ENCODE assay signal across 8 mouse cellular contexts in the genomic region with DNA sequence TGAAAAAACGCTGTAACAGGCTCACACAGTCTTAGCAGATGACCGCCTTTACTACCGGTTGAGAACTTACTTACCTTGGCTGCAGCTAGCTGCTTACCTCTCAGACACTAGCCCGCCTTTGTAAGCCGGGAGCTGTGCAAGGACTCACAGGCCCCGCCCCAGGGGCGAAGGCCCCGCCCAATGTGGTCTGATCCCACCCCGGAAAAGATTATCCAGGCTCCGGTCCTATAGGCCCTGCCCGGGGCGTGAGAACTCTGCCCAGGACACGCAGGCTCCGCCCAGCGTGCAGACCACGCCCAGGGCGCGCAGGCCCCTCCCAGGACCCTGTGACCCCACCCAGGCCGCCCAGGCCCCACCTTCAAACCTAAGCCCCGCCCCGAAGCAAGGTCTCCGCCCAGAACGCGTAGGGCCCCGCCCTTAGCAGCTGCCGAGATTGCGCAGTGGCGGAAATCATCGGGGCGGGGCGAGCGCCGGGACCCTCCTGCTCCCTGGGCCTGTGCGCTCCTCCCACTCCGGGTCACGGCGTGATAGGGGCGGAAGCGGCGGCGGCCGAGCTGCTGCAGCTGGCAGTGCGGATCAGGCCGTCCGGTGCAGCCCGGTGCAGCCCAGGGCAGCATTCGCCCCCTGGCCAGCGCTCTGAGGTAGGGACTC. TPM values are rescaled to one million over a fixed set of nuclear protein-coding genes. Genes with fewer than 3 reads are reported as not detected.
A peak's percentile ranks its signal among the peaks of the same experiment; 100 is the strongest.
DNase-seq lines count a peak whose midpoint lies in the region; ATAC-seq and TF ChIP-seq lines count a peak whose summit lies in the region.

A gene (plus strand): TSS at position 470 of the 651 bp plus-strand sequence.

- TF ChIP-seq POLR2A in kidney, adult 2 months (IDR thresholded peaks at IDR 0.05; ENCODE audit: low read depth, low read length), result peak; percentile 60
- peak; percentile 91 for TF ChIP-seq POLR2A in spleen, adult 2 months (IDR thresholded peaks at IDR 0.05; ENCODE audit: low read depth, low read length)

- TF ChIP-seq CTCF in kidney, adult 2 months (conservative IDR thresholded peaks at IDR 0.05; ENCODE audit: insufficient read depth, insufficient read length, low read depth, low read length), result no peak
- no peak for TF ChIP-seq CTCF in spleen, adult 2 months (IDR thresholded peaks at IDR 0.05; ENCODE audit: extremely low read depth, insufficient read depth, insufficient read length, insufficient replicate concordance)

- H3K4me3 ChIP-seq in embryonic facial prominence, embryonic 13.5 days, result peak within 1 kb of the TSS; percentile 83
- H3K4me3 ChIP-seq in kidney, adult 2 months (ENCODE audit: insufficient read depth, low read depth, low read length), result peak within 1 kb of the TSS; percentile 86
- peak within 1 kb of the TSS; percentile 83 for H3K4me3 ChIP-seq in limb, embryonic 12.5 days (replicated peaks)
- peak within 1 kb of the TSS; percentile 90 for H3K4me3 ChIP-seq in midbrain, embryonic 15.5 days
- H3K4me3 ChIP-seq in spleen, adult 2 months (ENCODE audit: extremely low read depth, insufficient read depth, insufficient read length), result peak within 1 kb of the TSS; percentile 92

- DNase-seq in 3134 (ENCODE audit: extremely low read depth, insufficient read length, low spot score), result peak; percentile 96
- DNase-seq in adrenal gland, postnatal 36 days, result peak; percentile 99
- DNase-seq in heart, adult 18-20 months, result peak; percentile 98 to 99
- DNase-seq in kidney, adult 2 months, result peak; percentile 100
- DNase-seq in spleen, adult 2 months (ENCODE audit: low read depth in 1 of 2, low spot score in 2 of 2), result peak; percentile 93 to 98

- H3K9ac ChIP-seq in embryonic facial prominence, embryonic 13.5 days, result peak within 1 kb of the TSS; percentile 84
- peak within 1 kb of the TSS; percentile 80 for H3K9ac ChIP-seq in limb, embryonic 12.5 days (replicated peaks)
- peak within 1 kb of the TSS; percentile 76 for H3K9ac ChIP-seq in midbrain, embryonic 15.5 days

- H3K4me2 ChIP-seq in embryonic facial prominence, embryonic 13.5 days, result peak within 1 kb of the TSS; percentile 100
- H3K4me2 ChIP-seq in limb, embryonic 12.5 days, result peak within 1 kb of the TSS; percentile 99
- H3K4me2 ChIP-seq in midbrain, embryonic 15.5 days, result peak within 1 kb of the TSS; percentile 77

- WGBS in embryonic facial prominence, embryonic 13.5 days, result under 1% methylated on average over 45 of the region's 48 CpGs
- under 1% methylated on average over 48 of the region's 48 CpGs for WGBS in kidney, adult 2 months
- 0% methylated on average over 47 of the region's 48 CpGs for WGBS in limb, embryonic 12.5 days
- WGBS in midbrain, embryonic 15.5 days, result 1% methylated on average over 48 of the region's 48 CpGs
- under 1% methylated on average over 48 of the region's 48 CpGs for WGBS in spleen, adult 2 months

- peak; percentile 94 for ATAC-seq in embryonic facial prominence, embryonic 13.5 days (ENCODE audit: insufficient number of reproducible peaks, insufficient read depth, low FRiP score, low TSS enrichment, low read depth)
- ATAC-seq in limb, embryonic 12.5 days (ENCODE audit: insufficient number of reproducible peaks, insufficient read depth, low FRiP score, low TSS enrichment, low read depth), result peak; percentile 96
- ATAC-seq in midbrain, embryonic 15.5 days (replicated peaks), result peak; percentile 95

- peaks cover 12% of the 10 kb centered on the region for H3K4me1 ChIP-seq in embryonic facial prominence, embryonic 13.5 days
- H3K4me1 ChIP-seq in kidney, adult 2 months (ENCODE audit: control insufficient read depth, insufficient read depth, low read length), result peaks cover 28% of the 10 kb centered on the region; the same call in 1 of the 2 replicates
- H3K4me1 ChIP-seq in limb, embryonic 12.5 days (replicated peaks), result peaks cover 8% of the 10 kb centered on the region
- H3K4me1 ChIP-seq in midbrain, embryonic 15.5 days, result peaks cover 28% of the 10 kb centered on the region
- peaks cover 5% of the 10 kb centered on the region for H3K4me1 ChIP-seq in spleen, adult 2 months (ENCODE audit: control insufficient read depth, insufficient read depth, insufficient read length)

- H3K9me3 ChIP-seq in embryonic facial prominence, embryonic 13.5 days, result no peaks in the 10 kb centered on the region
- H3K9me3 ChIP-seq in limb, embryonic 12.5 days, result no peaks in the 10 kb centered on the region
- H3K9me3 ChIP-seq in midbrain, embryonic 15.5 days, result no peaks in the 10 kb centered on the region

- H3K27me3 ChIP-seq in embryonic facial prominence, embryonic 13.5 days, result no peaks in the 10 kb centered on the region
- no peaks in the 10 kb centered on the region for H3K27me3 ChIP-seq in kidney, adult 2 months (replicated peaks; ENCODE audit: control insufficient read depth, insufficient read depth, low read length)
- no peaks in the 10 kb centered on the region; the same call in 1 of the 2 replicates for H3K27me3 ChIP-seq in limb, embryonic 12.5 days
- H3K27me3 ChIP-seq in midbrain, embryonic 15.5 days (replicated peaks), result no peaks in the 10 kb centered on the region
- 0 out of 2 replicates have a peak, but pooled peaks cover 3% of the 10 kb centered on the region for H3K27me3 ChIP-seq in spleen, adult 2 months (ENCODE audit: control insufficient read depth, insufficient read depth, low read length)

- H3K27ac ChIP-seq in embryonic facial prominence, embryonic 13.5 days, result peak within 1 kb of the TSS; percentile 58
- peak within 1 kb of the TSS; percentile 91 for H3K27ac ChIP-seq in kidney, adult 2 months (ENCODE audit: insufficient read depth, low read depth, low read length)
- H3K27ac ChIP-seq in limb, embryonic 12.5 days, result peak within 1 kb of the TSS; percentile 75
- peak within 1 kb of the TSS; percentile 86 for H3K27ac ChIP-seq in midbrain, embryonic 15.5 days
- peak within 1 kb of the TSS; percentile 66 for H3K27ac ChIP-seq in spleen, adult 2 months (ENCODE audit: insufficient read depth, low read length)

- H3K36me3 ChIP-seq in embryonic facial prominence, embryonic 13.5 days, result 0 out of 2 replicates have a peak, but pooled peaks cover 3% of the 10 kb centered on the region
- no peaks in the 10 kb centered on the region for H3K36me3 ChIP-seq in kidney, adult 2 months (ENCODE audit: control insufficient read depth, insufficient read depth, low read length)
- H3K36me3 ChIP-seq in limb, embryonic 12.5 days, result no peaks in the 10 kb centered on the region
- 0 out of 2 replicates have a peak, but pooled peaks cover 3% of the 10 kb centered on the region for H3K36me3 ChIP-seq in midbrain, embryonic 15.5 days (replicated peaks)
- no peaks in the 10 kb centered on the region for H3K36me3 ChIP-seq in spleen, adult 2 months (ENCODE audit: control insufficient read depth, insufficient read depth, low read length)

RNA-seq across cellular contexts. Expression of the gene that starts here (rescaled TPM):
- 10 to 100 TPM in 1 of 2 experiments, 1 to 10 TPM in 1; 9.9 to 10.8 TPM for total RNA-seq in adrenal gland, postnatal 36 days (2021)
- polyA plus RNA-seq in embryonic facial prominence, embryonic 13.5 days (2015; fragmentation: Nextera tagmentation; extraction: Ambion mirVana), result 13.0 and 13.4 TPM in 2 replicates
- total RNA-seq in heart, adult 18-20 months (2021), result 10 to 100 TPM; 10.9 to 12.0 TPM
- polyA plus RNA-seq in kidney, adult 2 months (2012; rRNA removed), result 11.4 and 13.7 TPM in 2 replicates
- polyA plus RNA-seq in limb, embryonic 12.5 days (2016; fragmentation: Nextera tagmentation; extraction: Ambion mirVana), result 12.9 and 14.7 TPM in 2 replicates
- polyA plus RNA-seq in midbrain, embryonic 15.5 days (2015; fragmentation: Nextera tagmentation; extraction: Ambion mirVana), result 19.8 and 21.8 TPM in 2 replicates
- polyA plus RNA-seq in spleen, adult 2 months (2012; rRNA removed), result 5.3 and 7.3 TPM in 2 replicates

Comparison
In these comparisons a context has a peak if more than half of its experiments do, and no peak if none do; other contexts are left out.
1. Peak in every context shown above with its lines: DNase-seq, ATAC-seq, H3K4me3 ChIP-seq and H3K27ac ChIP-seq.